Mouse (Mus musculus) c-Kit-positive CD71-positive TER-119-negative erythroid progenitor cells, embryonic 14.5 days (primary cell): Measurements from ENCODE around the gene Fam173b.

ENCODE experiments used
- DNase-seq: peaks from one replicate; pipeline ENCODE4 v3.0.0-alpha.2; 2013; ENCODE audit warnings: low read depth

Gene Fam173b

DNA sequence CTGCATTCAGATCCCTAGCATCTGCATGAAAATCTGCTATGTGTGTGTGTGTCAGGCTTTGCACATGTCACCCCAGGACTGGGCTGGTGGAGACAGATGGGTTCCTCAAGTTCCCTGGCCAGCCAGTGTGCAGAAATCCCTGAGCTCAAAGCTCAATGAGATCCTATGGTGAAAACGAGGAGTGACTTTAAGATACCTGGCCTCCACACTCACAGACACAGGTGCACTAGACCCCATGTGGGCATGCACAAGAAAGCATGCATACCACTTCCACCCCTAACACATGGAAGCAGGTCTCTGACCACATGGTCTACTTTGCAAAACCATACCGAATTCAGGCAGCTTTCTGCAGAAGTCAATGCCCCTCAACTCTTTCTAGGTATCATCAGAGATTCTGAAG, 13.9 kb upstream of the Fam173b start:
- no peak for DNase-seq

DNA sequence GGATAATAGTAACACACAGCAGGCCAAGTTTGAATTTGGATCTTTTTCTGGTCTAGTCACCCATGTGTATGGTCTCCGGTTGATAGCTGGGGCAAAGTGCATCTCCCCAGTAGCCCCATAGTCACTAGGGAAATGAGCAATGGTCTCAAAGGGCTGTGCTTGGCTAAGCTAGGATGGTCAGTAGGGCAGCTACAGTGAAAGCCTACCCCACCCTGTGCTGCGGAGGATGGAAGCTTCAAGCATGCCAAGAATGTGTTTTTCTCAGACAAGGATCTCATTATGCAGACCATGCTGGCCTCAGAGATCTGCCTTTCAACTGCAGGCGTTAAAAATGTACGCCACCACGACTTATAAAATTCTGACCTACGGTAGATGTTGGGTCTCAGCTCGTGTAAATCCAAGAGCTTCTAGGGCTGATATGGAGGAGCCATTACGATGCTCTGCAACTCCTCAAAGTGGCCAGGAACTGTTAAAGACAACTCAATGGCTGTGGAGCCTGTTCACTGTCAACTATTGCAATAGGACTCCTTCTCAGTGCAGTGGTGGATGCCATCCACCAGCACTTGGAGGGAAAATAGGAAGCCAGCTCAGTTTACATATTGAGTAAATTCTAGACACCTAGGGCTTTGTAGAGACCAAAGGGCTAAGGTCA, 12.5 kb upstream of the Fam173b start:
- DNase-seq, result no peak

DNA sequence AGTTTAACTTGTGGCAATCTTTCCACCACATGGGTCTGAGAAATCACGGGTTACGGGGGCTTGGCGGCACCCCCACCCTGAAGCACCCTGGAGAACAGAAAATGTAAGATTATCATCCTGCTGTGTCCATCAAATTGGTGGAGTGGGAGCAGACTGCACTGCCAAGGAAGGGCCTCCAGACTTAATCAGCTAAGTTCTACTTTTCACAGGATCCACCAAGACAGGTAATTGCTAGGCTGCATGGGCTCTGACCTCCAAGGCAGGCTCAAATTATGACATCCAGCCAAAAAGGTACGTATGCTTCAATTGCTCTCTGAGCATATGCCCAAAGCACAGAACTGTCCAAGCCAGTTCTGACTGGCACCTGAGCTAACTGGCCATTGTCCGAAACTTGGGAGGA, 11.5 kb upstream of the Fam173b start:
- DNase-seq, result no peak

DNA sequence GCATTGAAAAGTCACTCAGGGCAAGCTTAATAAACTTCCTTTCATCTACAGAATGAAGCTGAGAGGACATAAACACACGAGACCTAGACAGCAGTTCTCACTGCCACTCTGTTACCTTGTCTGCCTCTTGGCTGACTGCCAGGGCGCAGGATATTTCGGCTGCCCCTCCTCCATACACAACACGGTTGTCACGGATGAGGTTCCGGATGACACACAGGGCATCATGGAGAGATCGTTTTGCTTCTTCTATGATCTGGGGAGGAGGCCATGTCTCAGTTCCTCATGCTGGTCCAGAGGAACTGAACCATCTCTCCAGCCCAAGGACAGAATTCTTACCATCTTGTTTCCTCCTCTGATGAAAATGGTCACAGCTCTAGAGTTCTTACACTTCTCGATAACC, 9.1 kb upstream of the Fam173b start:
- DNase-seq, result no peak

DNA sequence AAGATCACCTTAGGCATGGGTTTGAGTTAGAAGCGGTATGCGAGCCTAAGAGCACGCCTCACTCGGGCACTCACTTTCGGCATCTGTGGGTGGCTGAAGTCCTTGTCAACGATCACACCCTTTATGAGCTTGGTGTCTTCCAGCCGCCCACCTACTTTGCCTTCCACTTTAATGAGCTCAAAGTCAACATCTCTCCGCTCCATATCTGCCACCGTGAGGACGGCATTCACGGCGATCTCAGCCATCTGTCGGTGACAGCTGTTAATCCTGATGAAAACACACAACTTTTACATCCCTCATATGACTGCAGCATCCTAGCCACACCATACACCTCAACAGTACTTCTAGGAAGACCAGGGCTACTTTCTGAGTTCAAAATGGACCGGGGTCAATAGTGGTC, 7.4 kb upstream of the Fam173b start:
- DNase-seq, result no peak

DNA sequence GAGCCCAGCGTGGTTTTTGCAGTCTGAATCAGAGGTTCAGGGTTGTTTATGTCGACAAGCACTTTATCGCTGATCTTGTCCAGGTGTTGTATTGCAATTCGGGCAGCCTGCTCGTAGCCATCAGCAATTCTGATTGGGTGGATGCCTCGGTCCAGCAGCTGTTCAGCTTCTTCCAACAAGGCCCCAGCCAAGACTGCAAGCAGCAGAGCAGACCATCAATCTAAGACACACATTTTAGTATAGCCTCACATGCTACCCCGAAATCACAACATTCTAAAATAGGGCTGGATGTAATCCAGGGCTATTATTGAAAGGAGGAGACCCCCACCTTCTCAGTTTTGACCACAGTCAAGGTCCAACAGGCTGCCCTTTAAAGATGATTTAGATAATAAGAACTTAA, 6.0 kb upstream of the Fam173b start:
- DNase-seq, result no peak

DNA sequence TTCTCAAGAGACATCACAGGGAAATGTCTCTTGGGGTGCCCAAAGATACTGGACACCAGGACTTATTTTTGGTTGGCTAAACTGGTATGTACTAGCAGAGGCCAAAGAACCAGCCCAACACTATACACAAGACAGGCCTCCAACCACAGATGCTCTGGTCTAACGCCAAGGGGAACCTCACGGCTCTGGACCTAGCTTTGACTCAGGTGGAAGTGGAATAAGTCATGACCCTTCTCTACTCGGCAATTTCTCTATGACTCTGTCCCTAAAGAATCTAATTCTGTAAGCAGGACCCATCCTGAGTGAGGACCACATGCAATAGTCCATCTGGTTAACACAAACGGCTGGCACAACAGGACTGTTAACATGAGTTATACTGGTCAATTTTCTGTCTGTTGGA, 1.8 kb upstream of the Fam173b start:
- DNase-seq, result no peak

DNA sequence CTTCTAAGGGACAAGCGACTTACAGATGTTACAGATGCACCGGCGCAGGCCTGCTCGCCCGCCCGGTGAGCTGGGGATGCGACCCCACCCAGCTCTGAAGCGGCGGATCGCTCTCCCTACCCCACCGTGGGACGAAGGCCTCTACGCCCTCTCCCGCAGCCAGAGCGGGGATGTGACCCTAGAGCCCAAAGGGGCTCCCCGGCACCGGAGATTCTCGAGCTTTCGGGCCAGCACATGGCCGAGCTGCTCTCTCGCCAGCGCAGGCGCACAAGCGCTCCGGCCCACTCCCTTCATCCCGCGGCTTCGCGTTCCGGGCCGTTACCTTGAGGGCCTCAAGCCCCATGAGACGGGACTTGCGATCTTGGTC, 390 bp upstream of the Fam173b start:
- no peak for DNase-seq

DNA sequence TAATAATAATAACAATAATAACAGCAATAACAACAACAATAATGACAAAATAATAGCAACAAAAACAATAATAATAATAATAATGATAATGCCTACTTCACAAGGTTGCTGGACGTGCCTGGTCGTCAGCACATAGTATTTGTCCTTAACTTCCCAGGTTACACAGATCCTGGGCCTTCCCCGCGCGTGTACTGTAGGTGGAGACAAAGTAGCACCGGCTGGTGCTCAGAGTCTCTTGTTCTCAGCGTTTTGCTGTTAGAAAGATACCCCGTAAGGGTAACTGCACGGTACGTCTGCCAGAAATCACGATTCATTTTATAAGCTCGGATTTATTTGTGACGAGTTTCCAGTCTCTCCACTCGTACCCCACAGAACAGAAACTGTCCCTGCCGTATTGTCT, 774 bp downstream of the Fam173b start:
- DNase-seq, result peak; percentile 64

DNA sequence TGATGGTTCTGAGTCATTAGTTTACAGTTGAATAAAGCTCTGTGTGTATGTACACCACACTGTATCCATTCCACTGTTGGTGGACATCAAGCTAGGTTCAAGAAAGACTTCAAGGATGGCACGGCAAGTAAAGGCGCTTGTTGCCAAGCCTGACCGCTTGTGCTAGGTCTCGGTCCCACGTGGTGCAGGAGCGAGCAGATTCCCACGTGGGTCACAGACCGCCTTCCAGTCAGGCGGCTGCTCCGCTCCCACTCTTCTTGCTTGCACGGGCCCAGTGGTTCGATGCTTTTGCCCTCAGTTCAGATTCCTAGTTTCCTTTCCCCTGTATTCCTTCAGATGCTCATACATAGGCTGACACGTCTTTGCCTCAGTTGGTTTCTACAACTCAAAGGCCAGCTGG, 1.5 kb downstream of the Fam173b start:
- no peak for DNase-seq

DNA sequence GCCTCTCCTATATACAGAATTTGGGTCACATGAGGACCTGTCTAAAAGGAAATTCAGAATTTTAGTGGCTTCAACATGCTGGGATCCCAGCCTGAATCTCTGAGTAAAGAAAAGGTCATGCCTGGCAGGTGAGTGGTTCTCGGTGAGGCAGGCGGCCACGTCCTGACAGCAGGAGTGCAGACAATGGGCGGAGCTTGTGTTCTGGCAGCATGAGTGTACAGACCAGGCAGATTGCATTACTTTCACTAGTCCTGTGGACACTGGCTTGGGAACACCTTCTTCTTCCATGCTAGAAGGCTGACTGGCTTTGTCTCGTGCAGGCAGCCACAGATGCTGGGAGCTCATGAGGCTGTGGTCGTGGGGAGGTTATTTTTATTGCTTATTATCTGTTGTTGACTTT, 5.2 kb downstream of the Fam173b start:
- no peak for DNase-seq

DNA sequence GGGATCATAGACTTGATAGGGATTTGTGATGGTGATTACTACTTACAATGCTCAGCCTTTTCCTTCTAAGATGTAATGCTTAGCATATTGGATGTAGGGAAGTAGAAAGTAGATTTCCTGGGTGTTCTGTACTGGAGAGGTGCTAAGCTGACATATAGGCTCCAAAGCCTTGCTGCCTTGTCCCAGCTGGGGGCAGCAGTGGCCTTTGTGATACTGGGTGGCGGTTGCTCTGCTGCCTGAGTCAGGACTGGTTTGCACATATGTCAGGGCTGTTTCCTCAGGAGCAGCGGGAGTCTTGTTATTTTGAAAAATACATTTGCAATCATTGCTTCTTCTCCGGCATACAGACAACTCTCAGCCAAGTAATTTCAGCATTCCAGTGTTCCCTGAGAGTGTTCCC, 9.4 kb downstream of the Fam173b start:
- DNase-seq, result no peak

DNA sequence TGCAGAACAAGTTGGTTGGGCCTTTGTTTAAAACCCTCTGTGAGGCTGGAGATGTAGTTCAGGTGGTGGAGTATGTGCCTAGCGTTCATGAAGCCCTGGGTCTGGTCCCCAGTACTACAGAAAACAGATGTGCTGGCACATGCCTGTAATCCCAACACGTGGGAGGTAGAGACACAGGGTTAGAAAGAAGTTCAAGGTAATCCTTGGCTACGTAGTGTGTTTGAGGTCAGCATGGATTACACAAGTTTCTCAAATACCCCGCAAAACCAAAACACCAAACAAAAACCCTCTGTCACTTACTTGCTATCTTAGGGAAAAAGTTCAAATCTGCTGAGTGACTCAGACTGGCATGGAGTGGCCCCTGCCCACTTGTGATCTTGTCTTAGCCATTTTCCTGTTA, 10.3 kb downstream of the Fam173b start:
- no peak for DNase-seq

DNA sequence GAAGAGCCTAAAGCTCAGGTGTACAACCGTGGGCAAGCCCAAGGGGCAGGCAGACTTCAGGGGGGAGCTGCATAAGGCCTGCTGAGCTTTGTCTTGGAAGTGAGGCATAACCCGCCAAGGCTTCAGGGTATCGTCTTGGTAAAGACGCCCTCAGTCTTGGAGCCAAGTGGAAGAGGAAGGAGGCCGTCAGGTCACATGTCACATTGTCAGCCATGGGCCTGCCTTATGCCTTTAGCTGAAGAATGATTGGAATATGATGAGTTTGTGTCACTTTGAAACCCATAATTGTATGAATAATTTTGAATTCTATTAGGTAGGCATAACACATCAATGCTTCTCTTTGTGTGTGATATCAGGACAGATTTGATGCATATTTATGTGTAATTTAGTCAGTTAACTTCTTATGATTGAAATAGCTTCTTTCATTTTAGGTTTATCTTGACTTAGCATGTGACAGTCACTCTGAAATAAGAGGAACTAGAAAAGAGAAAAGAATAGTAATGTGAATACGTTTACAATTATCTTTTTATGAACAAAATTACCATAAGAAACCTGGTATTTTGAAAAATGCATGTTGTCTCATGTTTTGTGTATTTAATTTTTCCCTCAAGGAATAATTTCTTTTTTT, 12.3 kb downstream of the Fam173b start:
- DNase-seq, result no peak

DNA sequence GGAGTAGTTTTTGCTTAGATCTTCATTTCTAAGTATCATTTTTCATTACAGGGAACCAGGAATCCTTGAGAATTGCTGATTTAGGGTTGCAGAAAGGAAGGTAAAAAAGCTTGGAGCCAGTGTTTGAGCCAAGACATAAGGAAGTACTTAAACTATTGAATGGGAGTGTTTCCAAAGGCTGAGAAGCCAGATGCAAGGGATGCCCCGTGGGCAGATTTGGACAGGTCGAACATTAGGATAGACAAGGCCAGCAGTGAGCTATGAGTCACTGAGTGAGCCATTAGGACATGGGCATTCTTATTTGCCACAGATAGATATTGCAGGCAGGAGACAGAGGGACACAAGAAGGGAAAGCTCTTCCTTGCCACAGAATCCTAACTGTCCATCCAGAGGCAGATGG, 13.0 kb downstream of the Fam173b start:
- DNase-seq, result no peak

DNA sequence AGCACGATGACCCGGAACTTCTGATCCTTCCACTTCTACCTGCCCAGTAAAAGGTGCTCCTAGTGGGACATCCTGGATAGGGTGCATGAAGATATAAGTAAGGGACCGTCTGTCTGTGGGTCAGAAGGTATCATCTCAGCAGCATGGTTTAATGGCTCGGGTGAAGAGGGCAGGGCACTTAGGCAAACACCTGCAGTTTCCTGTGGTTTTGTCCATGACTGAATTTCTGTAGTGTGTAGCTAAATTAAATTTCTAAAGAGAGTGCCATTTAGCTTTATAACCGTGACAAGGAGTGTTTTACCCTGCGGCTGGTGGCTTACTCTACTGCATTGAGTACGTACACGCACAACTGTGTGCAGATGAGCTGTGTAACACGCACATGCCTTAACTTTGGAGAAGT, 15.6 kb downstream of the Fam173b start:
- DNase-seq, result no peak

DNA sequence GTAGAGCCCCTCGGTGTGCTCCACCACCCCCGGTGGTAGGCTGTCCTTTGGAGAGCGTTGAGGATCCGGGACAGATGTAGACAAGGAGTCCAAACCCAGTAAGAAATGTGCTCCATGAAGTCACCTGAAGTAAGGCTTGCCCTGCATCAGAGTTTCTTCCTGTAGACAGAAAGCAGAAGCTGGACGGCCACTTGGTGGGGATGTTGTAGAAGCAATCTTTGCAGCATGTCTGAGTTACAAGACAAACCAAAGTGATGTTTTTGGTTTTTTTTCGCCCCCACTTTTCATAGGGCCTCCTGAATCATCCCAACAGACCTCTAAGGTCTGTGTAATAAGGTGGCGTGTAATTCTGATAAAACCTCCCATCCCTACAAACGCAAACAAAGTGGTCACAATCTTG, 17.9 kb downstream of the Fam173b start:
- no peak for DNase-seq

DNA sequence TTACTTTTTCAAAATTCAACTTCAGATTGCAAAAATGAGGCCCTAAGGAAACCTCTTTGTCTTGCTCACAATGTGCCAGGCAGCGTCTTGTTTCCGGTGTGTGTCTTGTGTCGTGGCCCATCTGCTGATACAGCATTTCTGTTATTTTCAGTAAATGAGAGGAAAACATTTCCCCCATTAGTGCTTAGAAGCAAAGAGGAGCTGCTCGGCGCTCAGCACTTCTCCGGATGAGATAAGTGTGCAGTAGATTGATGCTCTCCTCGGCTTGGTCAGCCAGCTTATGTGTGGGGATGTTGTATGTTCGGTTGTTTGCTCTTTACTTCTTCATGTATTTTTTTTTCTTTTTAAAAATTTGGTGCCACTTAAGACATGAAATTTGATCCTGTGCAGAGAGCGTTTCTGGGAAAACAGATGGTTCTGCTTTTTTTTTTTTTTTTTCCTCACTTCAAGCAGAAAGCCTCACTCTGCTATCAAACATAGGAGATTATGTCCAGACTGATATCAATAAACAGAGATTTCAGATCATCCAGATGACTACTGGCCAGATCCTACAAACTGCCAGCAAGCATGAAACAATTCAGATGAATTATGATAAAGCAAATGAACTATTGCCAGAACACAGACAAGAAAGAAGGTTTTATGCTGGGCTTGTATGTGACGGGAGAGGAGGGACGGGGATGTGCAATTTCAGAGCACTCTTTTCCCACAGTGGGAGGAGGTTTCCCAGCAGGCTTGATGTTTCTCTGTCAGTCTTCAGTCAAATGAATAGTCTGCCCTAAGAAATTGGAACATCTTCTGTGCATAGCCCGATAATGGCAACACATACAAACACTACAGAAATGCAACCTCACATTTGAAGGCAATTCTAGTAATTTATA, 25.9 kb downstream of the Fam173b start:
- no peak for DNase-seq

DNA sequence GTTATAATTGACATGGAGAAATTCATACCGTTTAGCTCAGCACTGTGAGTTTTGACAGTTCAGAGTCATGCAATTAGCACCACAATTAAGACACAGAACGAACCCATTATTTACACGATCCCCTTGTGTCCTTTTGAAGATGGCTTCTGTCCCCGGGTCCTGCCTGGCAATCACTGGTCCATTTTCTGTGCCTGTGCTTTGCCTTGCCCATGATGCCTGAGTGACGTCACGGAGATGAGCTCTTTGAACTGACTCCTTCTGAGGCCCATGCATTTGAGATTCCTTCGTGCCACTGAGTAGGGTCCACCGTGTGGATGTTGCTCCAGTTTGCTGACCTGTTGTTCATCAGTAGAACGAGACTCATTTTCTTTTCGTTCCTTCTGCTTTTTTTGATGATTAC, 26.5 kb downstream of the Fam173b start:
- no peak for DNase-seq

DNA sequence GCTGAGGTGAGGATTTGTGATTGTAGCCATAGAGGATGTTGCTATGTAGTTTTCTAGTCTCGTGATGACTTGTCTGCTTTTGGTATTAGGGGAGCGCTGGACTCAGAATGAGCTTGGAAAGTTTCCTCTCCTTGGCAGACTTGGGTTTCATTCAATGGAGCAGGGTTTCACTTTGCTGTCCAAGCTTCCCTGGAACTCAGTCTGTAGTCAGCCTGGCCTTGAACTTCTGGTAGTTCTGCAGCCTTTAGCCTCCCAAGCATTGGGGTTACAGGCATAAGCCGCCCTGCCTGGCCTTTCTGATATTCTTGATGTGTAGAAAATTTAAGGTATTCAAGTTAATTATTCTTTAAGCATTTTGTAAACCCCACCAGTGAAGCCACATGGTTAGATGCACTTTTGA, 27.9 kb downstream of the Fam173b start:
- DNase-seq, result no peak

DNA sequence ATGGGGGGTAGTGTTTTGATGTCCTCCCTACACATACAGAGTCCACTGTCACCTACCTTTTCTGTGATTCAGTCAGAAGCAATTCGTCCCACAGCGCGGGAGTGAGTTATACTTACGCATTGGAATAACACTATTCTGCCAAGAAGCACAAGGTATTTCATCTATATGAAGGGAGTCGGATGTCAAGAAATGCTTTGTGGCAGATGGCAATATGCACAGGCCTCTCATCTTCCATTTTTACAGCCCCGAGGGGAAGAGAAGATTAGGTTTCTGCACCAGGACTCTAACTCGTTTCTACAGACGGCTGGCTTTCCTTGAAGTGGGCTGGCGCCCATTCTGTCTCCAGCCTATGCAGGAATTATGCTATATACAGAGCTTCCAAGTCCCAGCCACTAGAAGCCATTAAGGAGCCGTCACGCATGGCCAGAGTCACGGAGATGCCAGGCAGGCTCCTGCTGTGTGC, 29.8 kb downstream of the Fam173b start:
- DNase-seq, result no peak

DNA sequence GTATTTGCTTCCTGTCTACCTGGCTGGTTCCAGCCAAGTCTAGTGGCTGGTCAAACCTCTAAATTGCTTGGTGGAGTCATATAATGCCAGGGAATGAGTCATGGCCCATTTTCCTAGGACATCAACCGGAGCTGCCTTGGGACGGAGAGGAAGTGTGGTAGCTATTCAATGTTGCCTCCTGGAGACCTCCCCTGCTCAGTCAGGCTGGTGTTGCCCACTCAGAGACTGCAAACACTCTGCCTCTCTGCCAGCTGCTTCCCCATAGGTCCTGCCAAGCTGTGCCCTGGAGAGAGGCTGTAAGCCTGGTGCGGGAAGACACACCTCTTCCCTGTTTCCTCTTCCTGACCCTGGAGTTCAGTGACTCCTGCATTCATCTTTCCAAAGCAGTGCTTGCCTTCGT, 30.8 kb downstream of the Fam173b start:
- no peak for DNase-seq

DNA sequence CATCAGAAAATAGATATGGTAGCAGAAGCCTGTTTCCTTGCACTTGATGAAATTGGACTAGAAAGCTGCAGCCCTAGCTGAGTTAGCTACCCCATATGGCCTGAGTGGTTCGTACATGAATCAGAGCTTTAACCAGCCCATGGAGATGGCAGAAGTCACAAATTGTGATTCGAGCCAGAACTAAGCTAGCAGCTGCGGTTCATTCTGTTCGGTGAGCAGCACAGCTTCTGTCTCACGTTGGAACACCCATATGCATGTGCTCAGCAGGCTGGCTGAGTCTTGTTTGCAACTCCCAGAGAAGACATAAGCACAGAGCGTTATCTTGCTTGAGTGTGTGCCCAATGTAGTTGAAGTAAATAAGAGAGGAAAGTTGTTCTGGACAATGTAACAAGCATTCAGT, 32.9 kb downstream of the Fam173b start:
- no peak for DNase-seq
